In genomic region chr8:119020781-119021180, GRCm38 (mm10) we compare ENCODE assay signal across 8 mouse cellular contexts.
DNase-seq lines count a peak whose midpoint lies in the region; ATAC-seq and TF ChIP-seq lines count a peak whose summit lies in the region.
"Had no signal": no experiment of that assay in that cellular context is flagged by ENCODE, and none has a peak within 500 bp of the region (broad histone marks: within the 10 kb centered on the region; RNA-seq: fewer than 3 reads in every experiment).

No protein-coding gene starts in this region.

- no peaks in the 10 kb centered on the region for H3K27me3 ChIP-seq in hindbrain, embryonic 15.5 days
- no peaks in the 10 kb centered on the region for H3K27me3 ChIP-seq in hindbrain, embryonic 11.5 days (ENCODE audit: control insufficient read depth, insufficient read depth, low read length)
- H3K27me3 ChIP-seq in neural tube, embryonic 14.5 days (ENCODE audit: control insufficient read depth, insufficient read depth, low read length): no peaks in the 10 kb centered on the region
- H3K27me3 ChIP-seq in liver, postnatal 0 days (ENCODE audit: insufficient read depth, low read length): no peaks in the 10 kb centered on the region

- no peaks in the 10 kb centered on the region for H3K9me3 ChIP-seq in hindbrain, embryonic 15.5 days
- no peaks in the 10 kb centered on the region for H3K9me3 ChIP-seq in hindbrain, embryonic 11.5 days (ENCODE audit: control insufficient read depth, low read length)
- H3K9me3 ChIP-seq in neural tube, embryonic 14.5 days (ENCODE audit: control insufficient read depth, low read length): no peaks in the 10 kb centered on the region
- H3K9me3 ChIP-seq in liver, postnatal 0 days (ENCODE audit: low read length): peaks cover 3% of the 10 kb centered on the region; the same call in 1 of the 2 replicates

- H3K4me3 ChIP-seq in hindbrain, embryonic 15.5 days: no peak overlapping the region
- H3K4me3 ChIP-seq in hindbrain, embryonic 11.5 days (ENCODE audit: low read depth, low read length): no peak overlapping the region
- H3K4me3 ChIP-seq in neural tube, embryonic 14.5 days (ENCODE audit: low read depth, low read length): no peak overlapping the region
- no peak overlapping the region for H3K4me3 ChIP-seq in liver, postnatal 0 days (ENCODE audit: low read depth, low read length)

- H3K9ac ChIP-seq in hindbrain, embryonic 15.5 days: no peak overlapping the region
- H3K9ac ChIP-seq in hindbrain, embryonic 11.5 days (ENCODE audit: low read depth, low read length): no peak overlapping the region
- no peak overlapping the region for H3K9ac ChIP-seq in neural tube, embryonic 14.5 days (replicated peaks; ENCODE audit: low read depth, low read length)
- H3K9ac ChIP-seq in liver, postnatal 0 days (replicated peaks): no peak overlapping the region

- H3K27ac ChIP-seq in hindbrain, embryonic 15.5 days (replicated peaks): peak overlapping the region; percentile 6
- no peak overlapping the region for H3K27ac ChIP-seq in hindbrain, embryonic 11.5 days (ENCODE audit: low read depth, low read length)
- peak overlapping the region; percentile 66 for H3K27ac ChIP-seq in neural tube, embryonic 14.5 days (ENCODE audit: low read depth, low read length)
- no peak overlapping the region for H3K27ac ChIP-seq in liver, postnatal 0 days (ENCODE audit: low read depth)

- no peak for TF ChIP-seq EP300 in liver, postnatal 0 days (IDR thresholded peaks at IDR 0.05; ENCODE audit: low read depth)

- DNase-seq in hindbrain, embryonic 11.5 days (ENCODE audit: low spot score): no peak
- peak; percentile 10 for DNase-seq in embryo, embryonic 10.5 days (ENCODE audit: low spot score)
- DNase-seq in frontal cortex, postnatal 25 days (ENCODE audit: low spot score in 2 of 2): peak; percentile 36 to 52
- no peak for DNase-seq in liver, postnatal 0 days
- no peak for DNase-seq in ovary, postnatal 14 days (ENCODE audit: low spot score)
- DNase-seq: lung, adult 2 months had no signal

- peak; percentile 76 for ATAC-seq in hindbrain, embryonic 15.5 days (ENCODE audit: low FRiP score, low read depth)
- no peak for ATAC-seq in hindbrain, embryonic 11.5 days (ENCODE audit: low FRiP score)
- ATAC-seq in neural tube, embryonic 14.5 days (ENCODE audit: low read depth): peak; percentile 74
- no peak for ATAC-seq in liver, postnatal 0 days

- no peak overlapping the region for H3K4me2 ChIP-seq in hindbrain, embryonic 15.5 days
- no peak overlapping the region for H3K4me2 ChIP-seq in hindbrain, embryonic 11.5 days (replicated peaks; ENCODE audit: low read depth, low read length)
- H3K4me2 ChIP-seq in neural tube, embryonic 14.5 days (ENCODE audit: low read depth, low read length): no peak overlapping the region
- H3K4me2 ChIP-seq in liver, postnatal 0 days (ENCODE audit: low read depth, low read length): no peak overlapping the region

- no peak for TF ChIP-seq CTCF in liver, postnatal 0 days (IDR thresholded peaks at IDR 0.05; ENCODE audit: low read depth)

- 49% methylated on average over 11 of the region's 11 CpGs for WGBS in hindbrain, embryonic 15.5 days
- WGBS in hindbrain, embryonic 11.5 days: 86% methylated on average over 11 of the region's 11 CpGs
- 15% methylated on average over 11 of the region's 11 CpGs for WGBS in neural tube, embryonic 14.5 days
- 69% methylated on average over 11 of the region's 11 CpGs for WGBS in liver, postnatal 0 days (ENCODE audit: insufficient replicate concordance)

- H3K4me1 ChIP-seq in hindbrain, embryonic 15.5 days (replicated peaks): peaks cover 27% of the 10 kb centered on the region
- H3K4me1 ChIP-seq in hindbrain, embryonic 11.5 days (replicated peaks; ENCODE audit: control insufficient read depth, insufficient read depth, low read length): no peaks in the 10 kb centered on the region
- peaks cover 12% of the 10 kb centered on the region for H3K4me1 ChIP-seq in neural tube, embryonic 14.5 days (ENCODE audit: control insufficient read depth, insufficient read depth, low read length)
- H3K4me1 ChIP-seq in liver, postnatal 0 days (ENCODE audit: insufficient read depth): no peaks in the 10 kb centered on the region

- no peaks in the 10 kb centered on the region for H3K36me3 ChIP-seq in hindbrain, embryonic 15.5 days
- H3K36me3 ChIP-seq in hindbrain, embryonic 11.5 days (ENCODE audit: control insufficient read depth, insufficient read depth, low read length): no peaks in the 10 kb centered on the region
- no peaks in the 10 kb centered on the region for H3K36me3 ChIP-seq in neural tube, embryonic 14.5 days (ENCODE audit: control insufficient read depth, insufficient read depth, low read length)
- H3K36me3 ChIP-seq in liver, postnatal 0 days (replicated peaks; ENCODE audit: insufficient read depth, low read length): no peaks in the 10 kb centered on the region

Comparison
In these comparisons a context has a peak if more than half of its experiments do, and no peak if none do; other contexts are left out.
1. ATAC-seq: peak in hindbrain, embryonic 15.5 days (single experiment) and neural tube, embryonic 14.5 days (single experiment); none in hindbrain, embryonic 11.5 days (single experiment) and liver, postnatal 0 days (single experiment).
2. H3K27ac ChIP-seq: peak in hindbrain, embryonic 15.5 days (single experiment) and neural tube, embryonic 14.5 days (single experiment); none in hindbrain, embryonic 11.5 days (single experiment) and liver, postnatal 0 days (single experiment).
3. DNase-seq: peak in embryo, embryonic 10.5 days (single experiment) and frontal cortex, postnatal 25 days (2 of 2); none in hindbrain, embryonic 11.5 days (single experiment), liver, postnatal 0 days (single experiment) and ovary, postnatal 14 days (single experiment).